Mouse (Mus musculus): ENCODE data around the gene Gm5565. TPM values are rescaled to one million over a fixed set of nuclear protein-coding genes. Genes with fewer than 3 reads are reported as not detected.
"Not testable (repeated sequence)": the region's sequence is repeated elsewhere in the genome, so short reads cannot be mapped to it uniquely, and the experiment has no call there.

Gene Gm5565
- not detected in 2 replicates for polyA plus RNA-seq (2014; fragmentation: Nextera tagmentation; extraction: Ambion mirVana)

- H3K27ac ChIP-seq (ENCODE audit: low read depth, low read length); H3K9ac ChIP-seq (ENCODE audit: low read length); H3K4me2 ChIP-seq (ENCODE audit: low read depth, low read length, severe bottlenecking); H3K4me1 ChIP-seq (replicated peaks; ENCODE audit: control insufficient read depth, insufficient read depth, low read length); H3K27me3 ChIP-seq (ENCODE audit: control insufficient read depth, insufficient read depth, low read length); H3K9me3 ChIP-seq (ENCODE audit: control insufficient read depth, low read length); ATAC-seq (replicated peaks; ENCODE audit: low FRiP score); H3K4me3 ChIP-seq (ENCODE audit: low read depth, low read length); H3K36me3 ChIP-seq (ENCODE audit: control insufficient read depth, insufficient read depth, low read length); DNase-seq (ENCODE audit: low spot score): not testable (repeated sequence)
- 91% methylated on average over 3 of the region's 3 CpGs for WGBS
Observed at GRCm38 (mm10) chr5:146160439-146160838, at the start of gene Gm5565. Gene Gm5565, minus strand, starts transcription at chr5:146160539.

GRCm38 (mm10) chr5:146205537-146205936 lies 45.2 kb upstream of the Gm5565 start:
- DNase-seq (ENCODE audit: low spot score) (no peak), ATAC-seq (replicated peaks; ENCODE audit: low FRiP score) (no peak)
- peaks cover 19% of the 10 kb centered on the region for H3K36me3 ChIP-seq (ENCODE audit: control insufficient read depth, insufficient read depth, low read length)
- no peak overlapping the region for H3K4me3 ChIP-seq (ENCODE audit: low read depth, low read length)
- H3K9me3 ChIP-seq (ENCODE audit: control insufficient read depth, low read length), result no peaks in the 10 kb centered on the region; the same call in 1 of the 2 replicates
- H3K9ac ChIP-seq (ENCODE audit: low read length), result no peak overlapping the region
- no peak overlapping the region for H3K27ac ChIP-seq (ENCODE audit: low read depth, low read length)
- H3K4me1 ChIP-seq (replicated peaks; ENCODE audit: control insufficient read depth, insufficient read depth, low read length), result no peaks in the 10 kb centered on the region
- H3K27me3 ChIP-seq (ENCODE audit: control insufficient read depth, insufficient read depth, low read length), result no peaks in the 10 kb centered on the region
- no peak overlapping the region for H3K4me2 ChIP-seq (ENCODE audit: low read depth, low read length, severe bottlenecking)
- WGBS, result 94% methylated on average over 5 of the region's 5 CpGs

GRCm38 (mm10) chr5:146203921-146204320 lies 43.6 kb upstream of the Gm5565 start:
- Histone ChIP-seq H3K4me1 (replicated peaks; ENCODE audit: control insufficient read depth, insufficient read depth, low read length) (no peaks in the 10 kb centered on the region), H3K36me3 (ENCODE audit: control insufficient read depth, insufficient read depth, low read length) (peaks cover 19% of the 10 kb centered on the region), H3K4me3 (ENCODE audit: low read depth, low read length) (no peak overlapping the region), H3K27me3 (ENCODE audit: control insufficient read depth, insufficient read depth, low read length) (no peaks in the 10 kb centered on the region), H3K9me3 (ENCODE audit: control insufficient read depth, low read length) (no peaks in the 10 kb centered on the region; the same call in 1 of the 2 replicates), H3K27ac (ENCODE audit: low read depth, low read length) (no peak overlapping the region), H3K4me2 (ENCODE audit: low read depth, low read length, severe bottlenecking) (no peak overlapping the region), H3K9ac (ENCODE audit: low read length) (no peak overlapping the region)
- 87% methylated on average over 2 of the region's 2 CpGs for WGBS
- ATAC-seq (replicated peaks; ENCODE audit: low FRiP score) (no peak), DNase-seq (ENCODE audit: low spot score) (no peak)

- Histone ChIP-seq H3K4me3 (ENCODE audit: low read depth, low read length) (no peak overlapping the region), H3K36me3 (ENCODE audit: control insufficient read depth, insufficient read depth, low read length) (peaks cover 6% of the 10 kb centered on the region), H3K27me3 (ENCODE audit: control insufficient read depth, insufficient read depth, low read length) (no peaks in the 10 kb centered on the region), H3K4me2 (ENCODE audit: low read depth, low read length, severe bottlenecking) (no peak overlapping the region), H3K9me3 (ENCODE audit: control insufficient read depth, low read length) (no peaks in the 10 kb centered on the region; the same call in 1 of the 2 replicates), H3K4me1 (replicated peaks; ENCODE audit: control insufficient read depth, insufficient read depth, low read length) (no peaks in the 10 kb centered on the region), H3K9ac (ENCODE audit: low read length) (no peak overlapping the region), H3K27ac (ENCODE audit: low read depth, low read length) (no peak overlapping the region)
- DNase-seq (ENCODE audit: low spot score) (no peak), ATAC-seq (replicated peaks; ENCODE audit: low FRiP score) (no peak)
- 96% methylated on average over 6 of the region's 6 CpGs for WGBS
Observed at GRCm38 (mm10) chr5:146200580-146200979, 40.2 kb upstream of the Gm5565 start.

GRCm38 (mm10) chr5:146199540-146199939 lies 39.2 kb upstream of the Gm5565 start:
- H3K36me3 ChIP-seq (ENCODE audit: control insufficient read depth, insufficient read depth, low read length), result peaks cover 5% of the 10 kb centered on the region; the same call in 1 of the 2 replicates
- H3K4me1 ChIP-seq (replicated peaks; ENCODE audit: control insufficient read depth, insufficient read depth, low read length), result no peaks in the 10 kb centered on the region
- DNase-seq (ENCODE audit: low spot score) (no peak), ATAC-seq (replicated peaks; ENCODE audit: low FRiP score) (no peak)
- WGBS, result 85% methylated on average over 2 of the region's 2 CpGs
- H3K27me3 ChIP-seq (ENCODE audit: control insufficient read depth, insufficient read depth, low read length), result no peaks in the 10 kb centered on the region
- no peak overlapping the region for H3K4me2 ChIP-seq (ENCODE audit: low read depth, low read length, severe bottlenecking)
- H3K9me3 ChIP-seq (ENCODE audit: control insufficient read depth, low read length), result no peaks in the 10 kb centered on the region; the same call in 1 of the 2 replicates
- H3K4me3 ChIP-seq (ENCODE audit: low read depth, low read length), result no peak overlapping the region
- H3K27ac ChIP-seq (ENCODE audit: low read depth, low read length), result no peak overlapping the region
- no peak overlapping the region for H3K9ac ChIP-seq (ENCODE audit: low read length)

GRCm38 (mm10) chr5:146199073-146199472 lies 38.7 kb upstream of the Gm5565 start:
- Histone ChIP-seq H3K4me2 (ENCODE audit: low read depth, low read length, severe bottlenecking) (no peak overlapping the region), H3K4me1 (replicated peaks; ENCODE audit: control insufficient read depth, insufficient read depth, low read length) (no peaks in the 10 kb centered on the region), H3K27ac (ENCODE audit: low read depth, low read length) (no peak overlapping the region), H3K9me3 (ENCODE audit: control insufficient read depth, low read length) (no peaks in the 10 kb centered on the region; the same call in 1 of the 2 replicates), H3K9ac (ENCODE audit: low read length) (no peak overlapping the region), H3K27me3 (ENCODE audit: control insufficient read depth, insufficient read depth, low read length) (no peaks in the 10 kb centered on the region), H3K4me3 (ENCODE audit: low read depth, low read length) (no peak overlapping the region), H3K36me3 (ENCODE audit: control insufficient read depth, insufficient read depth, low read length) (peaks cover 3% of the 10 kb centered on the region; the same call in 1 of the 2 replicates)
- DNase-seq (ENCODE audit: low spot score) (no peak), ATAC-seq (replicated peaks; ENCODE audit: low FRiP score) (no peak)

- DNase-seq (ENCODE audit: low spot score) (no peak), ATAC-seq (replicated peaks; ENCODE audit: low FRiP score) (no peak)
- Histone ChIP-seq H3K27me3 (ENCODE audit: control insufficient read depth, insufficient read depth, low read length) (no peaks in the 10 kb centered on the region), H3K4me1 (replicated peaks; ENCODE audit: control insufficient read depth, insufficient read depth, low read length) (no peaks in the 10 kb centered on the region), H3K9ac (ENCODE audit: low read length) (no peak overlapping the region), H3K4me2 (ENCODE audit: low read depth, low read length, severe bottlenecking) (no peak overlapping the region), H3K36me3 (ENCODE audit: control insufficient read depth, insufficient read depth, low read length) (no peaks in the 10 kb centered on the region), H3K9me3 (ENCODE audit: control insufficient read depth, low read length) (no peaks in the 10 kb centered on the region), H3K27ac (ENCODE audit: low read depth, low read length) (no peak overlapping the region), H3K4me3 (ENCODE audit: low read depth, low read length) (no peak overlapping the region)
- 85% methylated on average over 8 of the region's 8 CpGs for WGBS
Observed at GRCm38 (mm10) chr5:146193360-146193759, 33.0 kb upstream of the Gm5565 start.

GRCm38 (mm10) chr5:146190501-146191269 lies 30.3 kb upstream of the Gm5565 start:
- DNase-seq (ENCODE audit: low spot score) (no peak), ATAC-seq (replicated peaks; ENCODE audit: low FRiP score) (no peak)
- Histone ChIP-seq H3K36me3 (ENCODE audit: control insufficient read depth, insufficient read depth, low read length) (no peaks in the 10 kb centered on the region), H3K4me3 (ENCODE audit: low read depth, low read length) (no peak overlapping the region), H3K9me3 (ENCODE audit: control insufficient read depth, low read length) (no peaks in the 10 kb centered on the region), H3K4me1 (replicated peaks; ENCODE audit: control insufficient read depth, insufficient read depth, low read length) (no peaks in the 10 kb centered on the region), H3K27me3 (ENCODE audit: control insufficient read depth, insufficient read depth, low read length) (no peaks in the 10 kb centered on the region), H3K27ac (ENCODE audit: low read depth, low read length) (no peak overlapping the region), H3K9ac (ENCODE audit: low read length) (no peak overlapping the region), H3K4me2 (ENCODE audit: low read depth, low read length, severe bottlenecking) (no peak overlapping the region)
- 62% methylated on average over 3 of the region's 3 CpGs for WGBS

- 68% methylated on average over 4 of the region's 4 CpGs for WGBS
- Histone ChIP-seq H3K9ac (ENCODE audit: low read length) (no peak overlapping the region), H3K27me3 (ENCODE audit: control insufficient read depth, insufficient read depth, low read length) (no peaks in the 10 kb centered on the region), H3K4me3 (ENCODE audit: low read depth, low read length) (no peak overlapping the region), H3K27ac (ENCODE audit: low read depth, low read length) (no peak overlapping the region), H3K36me3 (ENCODE audit: control insufficient read depth, insufficient read depth, low read length) (no peaks in the 10 kb centered on the region), H3K4me2 (ENCODE audit: low read depth, low read length, severe bottlenecking) (no peak overlapping the region), H3K4me1 (replicated peaks; ENCODE audit: control insufficient read depth, insufficient read depth, low read length) (no peaks in the 10 kb centered on the region), H3K9me3 (ENCODE audit: control insufficient read depth, low read length) (no peaks in the 10 kb centered on the region)
- no peak for DNase-seq (ENCODE audit: low spot score)
- no peak for ATAC-seq (replicated peaks; ENCODE audit: low FRiP score)
Observed at GRCm38 (mm10) chr5:146190093-146190492, 29.8 kb upstream of the Gm5565 start.

Data from forebrain, embryonic 11.5 days (tissue).